Mouse (Mus musculus) ES-Bruce4 (cell line): ENCODE measurements around the gene Sez6l2. TPM values are rescaled to one million over a fixed set of nuclear protein-coding genes. Genes with fewer than 3 reads are reported as not detected.

ENCODE experiments used
- H3K27ac ChIP-seq: 2 replicates; pipeline ENCODE4 v1.5.1; 2012; ENCODE audit warnings: low read length, inconsistent platforms; ENCODE audit not compliant: insufficient read depth
- H3K27me3 ChIP-seq: 2 replicates; pipeline ENCODE4 v1.6.1; 2012; ENCODE audit warnings: mild to moderate bottlenecking, low read length, inconsistent platforms; ENCODE audit not compliant: control insufficient read depth, poor library complexity, insufficient read depth, severe bottlenecking
- H3K36me3 ChIP-seq: 2 replicates; pipeline ENCODE4 v1.6.1; 2012; ENCODE audit warnings: inconsistent platforms, mild to moderate bottlenecking, low read length, moderate library complexity; ENCODE audit not compliant: control insufficient read depth, poor library complexity, insufficient read depth, severe bottlenecking
- H3K4me1 ChIP-seq: one replicate; pipeline ENCODE4 v1.8.1; 2011; ENCODE audit warnings: low read length; ENCODE audit not compliant: control insufficient read depth, insufficient read depth
- H3K4me3 ChIP-seq: 2 replicates; pipeline ENCODE4 v1.5.1; 2011; ENCODE audit warnings: low read depth, mild to moderate bottlenecking, low read length
- H3K9ac ChIP-seq: 2 replicates; pipeline ENCODE4 v1.6.1; 2012; ENCODE audit warnings: low read depth, mild to moderate bottlenecking, inconsistent platforms; ENCODE audit not compliant: poor library complexity, severe bottlenecking
- H3K9me3 ChIP-seq: replicated peaks from 2 replicates; pipeline ENCODE4 v1.6.1; 2012; ENCODE audit warnings: mild to moderate bottlenecking, low read length, inconsistent platforms; ENCODE audit not compliant: control insufficient read depth, poor library complexity, insufficient read depth, severe bottlenecking
- CTCF ChIP-seq: IDR thresholded peaks from one replicate; pipeline ENCODE4 v1.8.1; 2011; ENCODE audit warnings: low read depth, low read length
- EP300 ChIP-seq: IDR thresholded peaks from 2 replicates; pipeline ENCODE4 v1.6.1; 2011; ENCODE audit warnings: low read depth, low read length; ENCODE audit not compliant: insufficient read depth
- POLR2A ChIP-seq: IDR thresholded peaks from one replicate; pipeline ENCODE4 v1.8.1; 2011; ENCODE audit warnings: low read length; ENCODE audit not compliant: insufficient read depth
- polyA plus RNA-seq: library from polyadenylated mRNA; stranded (reverse); fragments of >200 nt; gene quantifications from 2 replicates; pipeline ENCODE4 v1.2.4, GENCODE M21; 2011; ENCODE audit warnings: low read depth; ENCODE audit not compliant: missing spikeins, insufficient read depth, insufficient read length

Sez6l2 gene
- polyA plus RNA-seq, 1 experiment: 1.9 TPM

GRCm38 (mm10) chr7:126963548-126964286 lies 13.4 kb downstream of the Sez6l2 start:
- no peak for TF ChIP-seq EP300
- peak; percentile 84 for TF ChIP-seq CTCF
- Histone ChIP-seq H3K36me3 (no peaks in the 10 kb centered on the region), H3K27me3 (no peaks in the 10 kb centered on the region), H3K27ac (no peak overlapping the region), H3K9ac (0 out of 2 replicates have a peak overlapping the region, but pooled peaks have one; percentile 24), H3K4me3 (peak overlapping the region; percentile 45), H3K9me3 (no peaks in the 10 kb centered on the region), H3K4me1 (no peaks in the 10 kb centered on the region)

GRCm38 (mm10) chr7:126965568-126965967 lies 15.2 kb downstream of the Sez6l2 start:
- Histone ChIP-seq H3K36me3 (no peaks in the 10 kb centered on the region), H3K4me3 (no peak overlapping the region), H3K9me3 (no peaks in the 10 kb centered on the region), H3K9ac (no peak overlapping the region), H3K27me3 (no peaks in the 10 kb centered on the region), H3K4me1 (no peaks in the 10 kb centered on the region), H3K27ac (no peak overlapping the region)
- TF ChIP-seq CTCF (no peak), POLR2A (no peak)

GRCm38 (mm10) chr7:126967361-126967760 lies 17.0 kb downstream of the Sez6l2 start:
- Histone ChIP-seq H3K4me3 (no peak overlapping the region), H3K9me3 (no peaks in the 10 kb centered on the region), H3K4me1 (no peaks in the 10 kb centered on the region), H3K36me3 (no peaks in the 10 kb centered on the region), H3K9ac (no peak overlapping the region), H3K27me3 (no peaks in the 10 kb centered on the region), H3K27ac (no peak overlapping the region)
- TF ChIP-seq CTCF (no peak), POLR2A (no peak), EP300 (no peak)

GRCm38 (mm10) chr7:126975493-126975892 lies 25.1 kb downstream of the Sez6l2 start:
- peak overlapping the region; percentile 41 for H3K4me3 ChIP-seq
- H3K36me3 ChIP-seq: peaks cover 14% of the 10 kb centered on the region; the same call in 1 of the 2 replicates
- H3K9me3 ChIP-seq: no peaks in the 10 kb centered on the region
- H3K4me1 ChIP-seq: no peaks in the 10 kb centered on the region
- 0 out of 2 replicates have a peak overlapping the region, but pooled peaks have one; percentile 5 for H3K27ac ChIP-seq
- H3K27me3 ChIP-seq: no peaks in the 10 kb centered on the region
- TF ChIP-seq CTCF: no peak
- no peak for TF ChIP-seq POLR2A
- no peak for TF ChIP-seq EP300
- peak overlapping the region; percentile 29 for H3K9ac ChIP-seq

- H3K9me3 ChIP-seq: no peaks in the 10 kb centered on the region
- no peaks in the 10 kb centered on the region for H3K4me1 ChIP-seq
- peak within 1 kb of the TSS; percentile 96 for H3K9ac ChIP-seq
- TF ChIP-seq CTCF (no peak), EP300 (no peak), POLR2A (no peak)
- H3K4me3 ChIP-seq: peak within 1 kb of the TSS; percentile 92
- peaks cover 14% of the 10 kb centered on the region; the same call in 1 of the 2 replicates for H3K36me3 ChIP-seq
- H3K27ac ChIP-seq: peak within 1 kb of the TSS; percentile 62
- H3K27me3 ChIP-seq: no peaks in the 10 kb centered on the region
These were observed 25.4 kb downstream of the Sez6l2 start, which contains the start of gene Cdipt for GRCm38 (mm10) chr7:126975893-126975949. Gene Cdipt, plus strand, starts transcription at chr7:126975914.

GRCm38 (mm10) chr7:126975950-126976866 lies 25.8 kb downstream of the Sez6l2 start, which contains the start of gene Cdiptos:
Gene Cdiptos, minus strand, starts transcription at chr7:126976098.
- TF ChIP-seq POLR2A: no peak
- peak; percentile 88 for TF ChIP-seq CTCF
- peak; percentile 66; the same call in 1 of the 2 replicates for TF ChIP-seq EP300
- no peaks in the 10 kb centered on the region for H3K9me3 ChIP-seq

More at GRCm38 (mm10) chr7:126975950-126976866, 25.8 kb downstream of the Sez6l2 start, which contains the start of gene Cdiptos:
- no peaks in the 10 kb centered on the region for H3K27me3 ChIP-seq
- peaks cover 14% of the 10 kb centered on the region; the same call in 1 of the 2 replicates for H3K36me3 ChIP-seq
- H3K27ac ChIP-seq: peak within 1 kb of the TSS; percentile 62
- peak within 1 kb of the TSS; percentile 96 for H3K9ac ChIP-seq
- no peaks in the 10 kb centered on the region for H3K4me1 ChIP-seq
- peak within 1 kb of the TSS; percentile 92 for H3K4me3 ChIP-seq
